Mouse (Mus musculus): ENCODE data around the gene Klhl29.

- no peak for TF ChIP-seq CTCF (IDR thresholded peaks at IDR 0.05; ENCODE audit: low read depth, low read length)
- TF ChIP-seq POLR2A (IDR thresholded peaks at IDR 0.05; ENCODE audit: borderline replicate concordance, low read depth, low read length): no peak
Measured at GRCm38 (mm10) chr12:5188899-5189298, 186.6 kb downstream of the Klhl29 start.
